Mouse (Mus musculus): ENCODE measurements at regions not wholly inside any gene's neighbourhood (a gene's known extent, or its start where the extent isn't known, plus 50 kb on each side); places are given as distances from the start of the nearest gene placed in this dataset.

GRCm38 (mm10) chr1:128875289-128875688, 283.2 kb upstream of the Cxcr4 start:
- TF ChIP-seq POLR2A (IDR thresholded peaks at IDR 0.05; ENCODE audit: extremely low read depth, insufficient read depth, low read length) (no peak), CTCF (IDR thresholded peaks at IDR 0.05; ENCODE audit: extremely low read depth, insufficient read depth, low read length) (peak; percentile 82)
- Histone ChIP-seq H3K27ac (ENCODE audit: insufficient read depth, low read length) (no peak overlapping the region), H3K4me3 (ENCODE audit: insufficient read depth, low read length) (no peak overlapping the region), H3K4me1 (ENCODE audit: control insufficient read depth, insufficient read depth, low read length) (peaks cover 3% of the 10 kb centered on the region; the same call in 1 of the 2 replicates)

GRCm38 (mm10) chr1:128874190-128874589, 282.1 kb upstream of the Cxcr4 start:
- no peak overlapping the region for H3K27ac ChIP-seq (ENCODE audit: insufficient read depth, low read length)
- H3K4me1 ChIP-seq (ENCODE audit: control insufficient read depth, insufficient read depth, low read length): peaks cover 3% of the 10 kb centered on the region; the same call in 1 of the 2 replicates
- TF ChIP-seq POLR2A (IDR thresholded peaks at IDR 0.05; ENCODE audit: extremely low read depth, insufficient read depth, low read length) (no peak), CTCF (IDR thresholded peaks at IDR 0.05; ENCODE audit: extremely low read depth, insufficient read depth, low read length) (no peak)
- H3K4me3 ChIP-seq (ENCODE audit: insufficient read depth, low read length): no peak overlapping the region

- no peak for TF ChIP-seq CTCF (IDR thresholded peaks at IDR 0.05; ENCODE audit: extremely low read depth, insufficient read depth, low read length)
- TF ChIP-seq POLR2A (IDR thresholded peaks at IDR 0.05; ENCODE audit: extremely low read depth, insufficient read depth, low read length): no peak
Measured at GRCm38 (mm10) chr1:128868761-128869160, 276.7 kb upstream of the Cxcr4 start.

GRCm38 (mm10) chr1:128860537-128860936, 268.4 kb upstream of the Cxcr4 start:
- H3K27ac ChIP-seq (ENCODE audit: insufficient read depth, low read length): no peak overlapping the region
- no peaks in the 10 kb centered on the region for H3K4me1 ChIP-seq (ENCODE audit: control insufficient read depth, insufficient read depth, low read length)

More at GRCm38 (mm10) chr1:128868761-128869160, 276.7 kb upstream of the Cxcr4 start:
- H3K4me3 ChIP-seq (ENCODE audit: insufficient read depth, low read length): no peak overlapping the region
- H3K4me1 ChIP-seq (ENCODE audit: control insufficient read depth, insufficient read depth, low read length): no peaks in the 10 kb centered on the region
- no peak overlapping the region for H3K27ac ChIP-seq (ENCODE audit: insufficient read depth, low read length)

GRCm38 (mm10) chr1:128860094-128860493, 268.0 kb upstream of the Cxcr4 start:
- H3K4me1 ChIP-seq (ENCODE audit: control insufficient read depth, insufficient read depth, low read length): no peaks in the 10 kb centered on the region
- no peak for TF ChIP-seq POLR2A (IDR thresholded peaks at IDR 0.05; ENCODE audit: extremely low read depth, insufficient read depth, low read length)
- no peak for TF ChIP-seq CTCF (IDR thresholded peaks at IDR 0.05; ENCODE audit: extremely low read depth, insufficient read depth, low read length)
- H3K27ac ChIP-seq (ENCODE audit: insufficient read depth, low read length): no peak overlapping the region
- H3K4me3 ChIP-seq (ENCODE audit: insufficient read depth, low read length): no peak overlapping the region

More at GRCm38 (mm10) chr1:128860537-128860936, 268.4 kb upstream of the Cxcr4 start:
- no peak overlapping the region for H3K4me3 ChIP-seq (ENCODE audit: insufficient read depth, low read length)
- TF ChIP-seq CTCF (IDR thresholded peaks at IDR 0.05; ENCODE audit: extremely low read depth, insufficient read depth, low read length): no peak
- TF ChIP-seq POLR2A (IDR thresholded peaks at IDR 0.05; ENCODE audit: extremely low read depth, insufficient read depth, low read length): no peak

GRCm38 (mm10) chr1:128858661-128859060, 266.6 kb upstream of the Cxcr4 start:
- no peak for TF ChIP-seq CTCF (IDR thresholded peaks at IDR 0.05; ENCODE audit: extremely low read depth, insufficient read depth, low read length)
- Histone ChIP-seq H3K27ac (ENCODE audit: insufficient read depth, low read length) (no peak overlapping the region), H3K4me3 (ENCODE audit: insufficient read depth, low read length) (no peak overlapping the region), H3K4me1 (ENCODE audit: control insufficient read depth, insufficient read depth, low read length) (no peaks in the 10 kb centered on the region)

GRCm38 (mm10) chr1:128856933-128857332, 264.8 kb upstream of the Cxcr4 start:
- TF ChIP-seq POLR2A (IDR thresholded peaks at IDR 0.05; ENCODE audit: extremely low read depth, insufficient read depth, low read length) (no peak), CTCF (IDR thresholded peaks at IDR 0.05; ENCODE audit: extremely low read depth, insufficient read depth, low read length) (no peak)
- H3K27ac ChIP-seq (ENCODE audit: insufficient read depth, low read length): no peak overlapping the region
- no peaks in the 10 kb centered on the region for H3K4me1 ChIP-seq (ENCODE audit: control insufficient read depth, insufficient read depth, low read length)
- H3K4me3 ChIP-seq (ENCODE audit: insufficient read depth, low read length): no peak overlapping the region

- no peak for TF ChIP-seq POLR2A (IDR thresholded peaks at IDR 0.05; ENCODE audit: extremely low read depth, insufficient read depth, low read length)
- TF ChIP-seq CTCF (IDR thresholded peaks at IDR 0.05; ENCODE audit: extremely low read depth, insufficient read depth, low read length): no peak
- H3K4me1 ChIP-seq (ENCODE audit: control insufficient read depth, insufficient read depth, low read length): no peaks in the 10 kb centered on the region
- no peak overlapping the region for H3K27ac ChIP-seq (ENCODE audit: insufficient read depth, low read length)
- H3K4me3 ChIP-seq (ENCODE audit: insufficient read depth, low read length): no peak overlapping the region
Measured at GRCm38 (mm10) chr1:128854649-128855048, 262.6 kb upstream of the Cxcr4 start.

- TF ChIP-seq CTCF (IDR thresholded peaks at IDR 0.05; ENCODE audit: extremely low read depth, insufficient read depth, low read length) (no peak), POLR2A (IDR thresholded peaks at IDR 0.05; ENCODE audit: extremely low read depth, insufficient read depth, low read length) (no peak)
- Histone ChIP-seq H3K4me1 (ENCODE audit: control insufficient read depth, insufficient read depth, low read length) (no peaks in the 10 kb centered on the region), H3K27ac (ENCODE audit: insufficient read depth, low read length) (no peak overlapping the region), H3K4me3 (ENCODE audit: insufficient read depth, low read length) (no peak overlapping the region)
Measured at GRCm38 (mm10) chr1:128853286-128853685, 261.2 kb upstream of the Cxcr4 start.

- no peaks in the 10 kb centered on the region; the same call in 1 of the 2 replicates for H3K4me1 ChIP-seq (ENCODE audit: control insufficient read depth, insufficient read depth, low read length)
- no peak overlapping the region for H3K27ac ChIP-seq (ENCODE audit: insufficient read depth, low read length)
- TF ChIP-seq POLR2A (IDR thresholded peaks at IDR 0.05; ENCODE audit: extremely low read depth, insufficient read depth, low read length) (no peak), CTCF (IDR thresholded peaks at IDR 0.05; ENCODE audit: extremely low read depth, insufficient read depth, low read length) (no peak)
- H3K4me3 ChIP-seq (ENCODE audit: insufficient read depth, low read length): no peak overlapping the region
Measured at GRCm38 (mm10) chr1:128837361-128837760, 245.3 kb upstream of the Cxcr4 start.
